Mouse (Mus musculus): Measurements from ENCODE around the gene Csgalnact2. TPM values are rescaled to one million over a fixed set of nuclear protein-coding genes. Genes with fewer than 3 reads are reported as not detected.

Gene Csgalnact2
- total RNA-seq, 2 experiments from 2014 or later: 12.1 to 12.5 TPM

DNA sequence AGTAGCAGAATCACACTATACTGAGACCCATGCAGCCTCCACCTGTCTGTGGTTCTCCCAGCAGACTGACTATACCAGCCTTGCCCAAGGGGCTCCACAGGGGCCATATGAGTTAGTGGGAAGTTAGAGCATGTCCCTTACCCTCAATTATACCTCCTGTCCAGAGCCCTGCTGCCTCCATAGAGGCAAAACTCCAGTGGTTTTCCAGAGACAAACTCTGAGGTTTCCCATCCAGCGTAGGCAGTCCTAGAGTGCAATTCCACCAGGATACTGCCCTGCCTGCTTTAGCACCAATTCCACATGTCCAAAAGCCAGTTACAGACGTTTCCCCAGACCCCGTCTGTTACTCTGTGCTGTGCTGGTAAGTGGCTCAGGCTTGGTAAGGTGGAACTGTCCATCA lies 59.6 kb downstream of the Csgalnact2 start:
- intact Hi-C loops (cut with DNase I): no loop called here
- DNase-seq (ENCODE audit: low spot score in 2 of 2): no peak

DNA sequence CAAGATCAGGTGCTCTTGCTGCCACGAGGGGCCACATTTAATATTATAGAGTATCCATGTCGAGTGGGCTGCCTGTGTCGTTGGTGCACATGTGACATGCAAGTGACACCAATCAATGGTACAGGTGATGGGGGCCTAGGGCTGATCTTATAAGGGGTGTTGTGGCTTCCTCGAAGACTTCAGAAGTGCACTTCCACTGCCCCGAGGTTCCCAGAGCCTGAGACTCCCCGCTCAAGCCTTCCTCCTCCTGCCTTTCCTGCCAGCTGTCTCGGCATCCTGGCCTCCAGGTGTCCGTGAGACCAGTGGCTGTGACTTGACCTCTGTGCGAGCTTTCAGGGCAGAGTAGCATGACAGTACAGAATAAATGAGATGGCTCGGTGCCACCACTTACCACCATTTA lies 60.2 kb downstream of the Csgalnact2 start:
- DNase-seq (ENCODE audit: low spot score in 2 of 2): no peak
- intact Hi-C loops (cut with DNase I): no loop called here

DNA sequence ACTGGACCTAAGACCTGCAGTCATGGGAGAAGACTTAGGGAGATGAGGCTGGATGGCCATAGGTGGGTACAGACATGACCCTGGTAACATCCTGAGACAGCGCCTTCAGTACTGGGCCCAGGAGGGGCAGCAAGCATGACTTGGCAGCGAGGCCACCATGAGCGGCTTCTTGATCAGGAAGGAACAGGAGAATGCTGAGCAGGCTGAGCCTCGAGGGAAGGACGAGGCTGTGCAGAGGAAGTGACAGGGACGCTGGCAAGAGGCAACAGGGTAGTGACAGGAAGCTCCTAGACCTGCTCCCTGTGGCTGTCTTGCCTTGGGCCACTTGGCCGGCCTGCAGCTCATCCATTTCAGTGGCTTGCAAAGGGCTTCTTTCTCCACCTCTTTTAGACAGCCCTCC lies 61.5 kb downstream of the Csgalnact2 start:
- intact Hi-C loops (cut with DNase I): no loop called here
- DNase-seq (ENCODE audit: low spot score in 2 of 2): no peak

DNA sequence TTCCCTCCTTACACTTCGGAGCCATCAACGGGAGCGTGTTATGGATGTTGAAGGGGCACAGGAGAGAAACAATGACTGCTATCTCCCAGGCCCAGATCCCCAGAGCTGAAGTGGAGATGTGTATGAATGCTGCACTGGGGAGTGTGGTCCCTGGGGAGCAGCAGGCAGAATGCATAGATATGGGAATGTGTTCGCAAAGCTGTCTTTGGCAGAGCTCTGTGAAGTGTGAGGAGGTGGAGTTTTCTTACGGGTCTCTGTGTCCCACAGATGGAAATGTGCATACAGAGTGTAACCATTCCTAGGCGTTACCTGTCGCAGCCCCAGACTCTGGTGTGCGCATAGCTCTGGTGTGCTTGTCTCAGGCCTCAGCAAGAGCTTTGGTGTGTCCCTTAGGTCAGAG lies 62.2 kb downstream of the Csgalnact2 start:
- DNase-seq (ENCODE audit: low spot score in 2 of 2): no peak
- intact Hi-C loops (cut with DNase I): no loop called here

DNA sequence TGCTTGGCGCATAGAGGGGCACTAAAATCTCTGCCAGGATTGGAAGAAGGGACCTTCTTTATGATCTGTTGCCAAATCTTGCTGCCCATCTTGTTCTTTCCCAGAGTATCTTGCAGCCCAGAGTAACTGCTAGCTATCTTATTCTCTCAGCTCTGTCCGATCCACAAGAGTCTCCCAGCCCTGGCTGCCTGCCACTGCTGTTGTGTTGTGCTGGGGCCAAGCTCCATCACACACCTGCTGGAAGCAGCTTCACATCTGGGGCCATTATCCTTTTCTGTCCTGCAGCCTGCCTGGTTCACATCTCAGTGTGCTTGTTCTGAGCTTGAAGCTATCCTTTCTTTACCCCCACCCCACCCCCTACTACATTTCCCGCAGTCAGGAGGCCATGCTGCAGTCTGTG lies 62.7 kb downstream of the Csgalnact2 start:
- intact Hi-C loops (cut with DNase I): no loop called here
- no peak for DNase-seq (ENCODE audit: low spot score in 2 of 2)

DNA sequence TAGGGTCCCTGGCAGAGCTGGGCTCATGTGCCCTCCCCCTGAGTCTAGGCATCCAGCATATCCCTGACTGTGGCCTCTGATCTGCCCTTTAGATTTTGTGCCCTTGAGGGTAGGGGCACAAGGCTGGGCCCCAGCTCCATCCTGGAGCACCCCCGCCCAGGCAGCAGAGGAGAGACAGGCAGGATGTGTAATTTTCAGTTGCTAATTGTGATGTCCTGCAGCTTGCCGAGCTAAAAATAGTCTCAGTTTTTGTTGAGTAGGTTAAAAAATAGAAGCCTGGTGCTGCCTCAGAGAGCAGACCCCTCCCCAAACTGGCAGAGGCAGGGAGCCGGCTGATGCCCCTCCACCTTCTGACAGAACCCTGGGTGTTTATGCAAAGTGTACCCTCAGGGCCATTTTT lies 64.8 kb downstream of the Csgalnact2 start:
- intact Hi-C loops (cut with DNase I): no loop called here
- DNase-seq (ENCODE audit: low spot score in 2 of 2): no peak

DNA sequence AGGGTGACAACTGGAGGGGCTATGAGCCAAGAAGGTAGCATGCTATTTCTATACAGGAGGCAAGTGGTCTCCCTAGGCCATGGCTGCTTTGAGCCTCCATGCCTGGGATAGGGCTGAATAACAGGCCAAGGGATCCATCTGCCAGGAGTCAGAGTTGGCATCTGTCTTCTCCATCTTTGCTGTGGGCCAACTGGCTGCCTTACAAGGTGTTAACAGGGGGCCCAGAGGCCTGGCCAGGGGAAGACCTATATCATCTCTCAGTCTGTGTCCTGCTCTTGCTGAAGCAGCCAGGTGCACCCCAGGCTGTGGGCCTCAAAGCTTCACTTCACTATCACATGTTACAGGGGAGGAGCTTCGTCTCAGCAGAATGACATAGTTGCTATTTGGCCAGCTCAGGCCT lies 66.8 kb downstream of the Csgalnact2 start:
- DNase-seq (ENCODE audit: low spot score in 2 of 2): no peak
- intact Hi-C loops (cut with DNase I): no loop called here

DNA sequence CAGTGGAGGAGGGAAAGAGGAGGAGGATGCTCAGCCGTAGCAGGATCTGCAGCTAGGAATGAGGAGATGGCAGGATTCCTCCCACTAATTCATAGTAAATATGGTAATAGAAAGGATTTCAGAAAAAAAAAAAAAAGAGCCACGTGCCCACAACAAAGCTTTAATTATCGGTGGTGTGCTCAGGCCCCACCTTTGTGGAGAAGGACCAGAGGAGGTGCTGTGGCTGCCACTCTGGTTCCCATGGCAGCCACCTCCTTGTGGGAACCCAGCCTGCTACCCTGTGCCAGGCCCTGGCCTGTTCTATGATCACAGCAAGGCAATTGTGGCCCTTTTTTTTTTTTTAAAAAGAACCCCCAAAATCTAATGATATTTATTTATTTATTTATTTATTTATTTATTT lies 67.5 kb downstream of the Csgalnact2 start:
- DNase-seq (ENCODE audit: low spot score in 2 of 2): no peak
- intact Hi-C loops (cut with DNase I): no loop called here

DNA sequence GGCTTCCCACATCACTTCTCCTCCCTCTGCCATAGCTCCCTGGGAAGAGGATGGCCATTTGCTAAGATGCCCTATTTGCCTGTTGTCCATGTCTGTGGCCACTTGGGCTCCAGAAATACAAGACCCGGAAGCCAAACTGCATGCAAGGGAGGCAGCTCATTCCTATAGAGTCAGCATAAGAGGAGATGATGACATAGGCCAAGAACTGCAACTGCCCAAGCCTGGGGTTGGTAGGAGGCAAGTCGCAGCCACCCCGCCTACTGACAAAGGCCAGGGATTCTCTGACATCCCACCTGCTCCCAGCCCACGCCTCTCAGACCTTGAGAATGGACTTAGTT lies 68.0 kb downstream of the Csgalnact2 start:
- intact Hi-C loops (cut with DNase I): no loop called here
- no peak for DNase-seq (ENCODE audit: low spot score in 2 of 2)

DNA sequence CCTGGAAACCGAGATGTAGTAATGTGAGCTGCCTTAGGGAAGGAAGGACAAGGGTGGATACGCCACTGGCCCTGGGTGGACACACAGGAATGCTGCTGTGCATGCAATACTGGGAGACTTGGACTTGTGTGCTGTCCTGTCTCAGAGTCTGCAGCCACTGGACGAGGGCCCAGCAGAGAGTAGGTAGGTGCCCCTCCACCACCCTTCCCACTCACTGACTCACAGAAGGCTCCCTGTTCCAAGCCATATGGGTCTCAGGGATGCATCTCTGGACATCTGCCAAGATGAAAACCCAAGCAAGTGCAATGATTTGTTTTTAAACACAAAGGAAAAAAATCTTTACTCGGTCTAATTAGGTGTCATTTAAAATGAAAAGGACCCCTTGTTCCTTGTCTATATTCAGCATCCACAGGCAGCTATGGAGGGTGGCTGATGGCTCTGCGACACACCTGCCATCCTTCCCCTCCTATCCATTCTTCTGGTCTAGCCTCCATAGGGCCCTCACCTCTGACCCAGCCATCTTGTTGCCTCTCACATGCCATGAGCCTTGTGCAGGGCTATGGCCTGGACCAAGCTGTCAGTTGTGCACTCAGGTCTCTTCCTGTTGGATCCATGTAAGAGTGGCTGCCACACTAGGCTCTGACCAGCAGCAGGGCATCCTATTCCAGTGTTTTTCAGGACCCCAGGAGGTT lies 68.5 kb downstream of the Csgalnact2 start:
- DNase-seq (ENCODE audit: low spot score in 2 of 2): peak; percentile 74 to 76
- intact Hi-C loops (cut with DNase I): no loop called here

DNA sequence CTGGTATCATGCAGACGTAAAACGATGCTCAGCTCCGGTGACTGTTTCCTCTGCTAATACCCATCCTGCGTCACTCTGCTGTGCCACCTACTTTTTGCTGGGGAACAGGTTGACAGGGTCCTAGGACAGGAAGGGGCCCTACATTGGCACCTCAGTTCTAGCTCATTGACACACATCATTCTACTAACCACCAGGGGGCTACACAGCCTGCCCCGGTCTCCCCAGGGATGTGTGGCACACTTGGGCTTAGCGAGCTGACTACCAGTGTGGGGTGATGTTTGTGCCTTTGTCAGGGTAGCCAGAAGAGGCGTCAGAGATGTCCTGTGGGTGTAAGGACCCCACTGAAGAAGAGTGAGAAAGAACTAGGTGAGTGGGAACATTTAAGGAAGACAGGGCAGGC lies 71.2 kb downstream of the Csgalnact2 start:
- DNase-seq (ENCODE audit: low spot score in 2 of 2): no peak
- intact Hi-C loops (cut with DNase I): loop anchor here (2.0 to 5.0 kb wide), 2 partner anchors 55 to 130 kb away; partner anchors contain the start of gene Fxyd4

DNA sequence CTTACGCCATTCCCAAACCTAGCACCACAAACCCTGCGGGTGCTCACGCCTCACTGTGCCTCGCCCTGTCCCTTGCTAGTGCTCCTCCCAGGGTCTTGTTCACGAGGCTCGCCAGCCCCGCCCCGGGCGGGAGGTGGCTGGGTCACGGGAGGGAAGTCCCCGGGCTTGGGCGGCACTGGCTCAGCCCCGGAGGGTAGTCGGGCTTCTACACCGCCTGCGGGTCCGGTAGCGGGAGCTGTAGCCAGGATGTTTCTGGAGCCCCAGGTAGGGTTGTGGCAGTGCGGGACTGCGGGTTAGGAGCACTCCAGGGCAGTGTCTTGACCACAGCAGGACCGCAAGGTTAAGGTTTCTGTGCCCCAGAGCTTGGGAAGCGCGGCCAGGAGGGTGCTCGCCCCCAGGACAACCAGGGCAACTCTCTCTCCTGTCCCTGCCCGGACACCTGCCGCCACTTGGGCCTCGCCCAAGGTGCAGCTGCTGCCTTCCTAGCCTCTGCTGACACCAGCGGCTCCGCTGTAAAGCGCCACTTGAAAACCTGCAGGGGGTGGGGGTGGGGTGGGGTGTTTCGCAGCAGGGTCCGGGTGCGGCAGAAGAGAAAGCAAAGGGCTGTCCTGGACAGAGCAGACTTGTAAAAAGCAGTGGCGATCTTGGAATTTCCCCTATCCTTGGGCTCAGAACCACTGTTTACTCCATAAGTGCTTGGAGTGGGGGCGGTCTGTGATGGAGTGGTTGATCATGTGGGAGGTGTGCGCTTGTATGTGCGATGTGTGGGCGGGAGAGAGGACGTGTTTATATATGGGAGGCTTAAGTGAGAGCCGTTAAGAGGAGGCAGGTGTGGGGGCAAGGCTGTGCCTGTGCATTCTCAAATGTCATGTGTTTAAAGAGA lies 72.5 kb downstream of the Csgalnact2 start:
- intact Hi-C loops (cut with DNase I): loop anchor here (2.0 to 5.0 kb wide), 2 partner anchors 54 to 129 kb away; partner anchors contain the start of gene Fxyd4
- peak; percentile 72 to 74 for DNase-seq (ENCODE audit: low spot score in 2 of 2)

DNA sequence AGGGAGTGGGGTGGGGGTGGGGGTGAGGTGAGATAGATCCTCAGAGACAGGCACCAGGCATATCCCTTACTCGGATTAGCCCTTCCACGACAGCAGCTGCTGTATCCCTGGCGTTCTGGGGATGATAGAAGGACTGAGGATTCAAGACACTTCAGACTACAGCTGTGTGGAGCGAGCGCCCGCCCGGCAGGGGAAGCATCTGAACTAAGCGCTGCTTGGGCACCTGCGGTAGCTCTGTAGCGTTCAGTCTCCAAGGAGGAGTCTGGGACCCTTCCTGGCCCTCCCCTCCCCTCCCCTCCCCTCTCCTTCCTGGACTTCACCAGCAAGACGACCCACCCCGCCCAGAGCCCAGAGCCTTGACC lies 73.1 kb downstream of the Csgalnact2 start:
- intact Hi-C loops (cut with DNase I): loop anchor here (2.0 to 5.0 kb wide), 2 partner anchors 53 to 129 kb away; partner anchors contain the start of gene Fxyd4
- no peak for DNase-seq (ENCODE audit: low spot score in 2 of 2)

DNA sequence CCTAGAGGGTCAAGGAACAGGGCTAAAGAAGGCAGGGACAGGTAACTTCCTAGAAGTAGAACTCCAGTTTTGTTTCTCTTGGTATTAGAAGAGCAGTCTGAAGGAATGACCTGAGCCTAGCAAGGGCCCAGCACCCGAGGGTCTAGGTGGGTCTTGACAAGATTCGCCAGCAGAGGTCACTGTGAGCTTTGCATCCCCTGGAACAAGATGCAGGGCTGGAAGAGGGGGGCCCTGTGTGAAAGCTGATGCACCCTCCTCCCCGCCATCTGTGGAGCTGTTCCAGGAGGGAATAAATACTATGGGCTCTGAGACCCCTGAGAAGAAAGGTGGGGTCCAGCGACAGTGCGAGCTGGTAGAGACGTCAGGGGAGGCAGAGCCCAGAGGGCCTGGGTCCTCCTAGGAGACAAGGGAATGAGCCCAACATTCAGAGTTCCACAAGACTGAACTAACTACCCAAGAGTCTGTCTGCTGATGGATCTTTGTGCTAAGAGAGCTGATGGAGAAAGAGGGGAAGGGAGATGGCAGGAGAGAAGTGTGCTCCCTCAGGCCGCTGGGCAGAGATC lies 73.9 kb downstream of the Csgalnact2 start:
- intact Hi-C loops (cut with DNase I): loop anchor here (5.0 kb wide), 1 partner anchor 128 kb away; the partner anchor contains the start of gene Fxyd4
- DNase-seq (ENCODE audit: low spot score in 2 of 2): no peak

DNA sequence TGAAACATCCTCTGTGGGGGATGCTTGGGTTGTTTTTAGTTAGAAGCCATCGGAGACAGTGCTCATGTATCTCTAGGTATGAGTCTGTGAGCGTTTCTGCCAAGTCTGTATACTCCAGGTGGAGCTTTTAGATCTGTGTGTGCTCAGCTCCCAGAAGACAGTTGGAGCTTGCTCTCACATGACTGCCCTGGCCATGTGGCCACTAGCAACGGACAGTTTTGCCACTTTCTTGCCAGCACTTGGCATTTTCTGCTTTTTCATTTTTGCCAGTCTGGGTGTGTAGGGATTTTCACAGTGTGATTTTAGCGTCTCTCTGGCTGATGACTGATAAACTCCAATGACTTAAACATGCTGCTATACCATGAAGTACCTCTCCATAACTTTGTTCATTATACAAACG lies 75.7 kb downstream of the Csgalnact2 start:
- intact Hi-C loops (cut with DNase I): no loop called here
- no peak for DNase-seq (ENCODE audit: low spot score in 2 of 2)

DNA sequence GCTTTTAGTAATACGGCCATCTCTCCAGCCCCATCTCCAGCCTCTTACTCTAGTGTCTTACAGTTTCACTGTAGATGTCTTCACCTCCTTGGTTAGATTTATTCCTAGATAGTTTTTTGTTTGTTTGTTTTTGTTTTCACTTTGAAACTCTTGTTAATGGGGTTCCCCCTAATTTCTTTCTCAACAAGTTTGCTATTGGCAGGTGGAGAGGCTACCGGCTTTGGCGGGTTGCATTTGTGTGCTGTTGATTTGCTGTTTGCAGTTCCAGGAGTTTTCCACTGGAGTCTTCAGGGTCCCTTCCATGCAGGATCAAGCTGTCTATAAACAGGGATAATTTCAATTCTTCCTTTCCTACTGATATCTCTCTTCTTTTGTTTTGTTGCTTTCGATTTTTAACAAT lies 77.7 kb downstream of the Csgalnact2 start:
- no peak for DNase-seq (ENCODE audit: low spot score in 2 of 2)
- intact Hi-C loops (cut with DNase I): no loop called here

Small RNA genes lying within 50 kb of the gene (microRNA-seq; reads per million reads assigned to microRNA genes)
- 49.5 reads per million, percentile 49 among the genes with 10 or more reads in this experiment for gene Mir7044

Other genes with a start within 250 kb of the Csgalnact2 start
- 100 to 1,000 TPM; 122 to 123 TPM for gene Hnrnpf, start 238.8 kb downstream of the Csgalnact2 start, total RNA-seq (2021)
- gene Fxyd4, start 201.4 kb downstream of the Csgalnact2 start, total RNA-seq (2021): not detected
- gene Rasgef1a, start 127.7 kb downstream of the Csgalnact2 start, total RNA-seq (2021): 100 to 1,000 TPM; 208 to 212 TPM
- gene Ret, start 58.6 kb upstream of the Csgalnact2 start, total RNA-seq (2021): 1 to 10 TPM; 3.4 to 4.4 TPM